Comparison of ENCODE assay signal across 12 mouse cellular contexts in the genomic region with DNA sequence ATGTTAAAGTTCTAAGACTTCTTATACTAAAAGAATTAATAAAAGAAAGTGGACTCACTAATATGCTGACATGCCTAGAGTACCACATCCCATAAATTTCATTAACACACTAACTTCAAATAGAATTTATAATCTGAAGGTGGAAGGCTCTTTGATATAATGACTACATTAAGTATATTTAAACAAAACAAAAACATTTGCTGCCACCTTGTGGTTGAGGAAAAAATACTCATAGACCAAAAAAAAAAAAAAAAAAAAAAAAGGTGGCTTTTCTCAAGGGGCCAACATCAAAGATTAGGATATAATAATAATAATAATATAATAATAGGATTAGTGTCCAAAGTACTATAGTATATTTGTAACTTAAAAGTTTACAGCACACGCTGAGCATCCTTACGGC.
A peak's percentile ranks its signal among the peaks of the same experiment; 100 is the strongest.
DNase-seq lines count a peak whose midpoint lies in the region; ATAC-seq and TF ChIP-seq lines count a peak whose summit lies in the region.
"Had no signal": no experiment of that assay in that cellular context is flagged by ENCODE, and none has a peak within 500 bp of the region (broad histone marks: within the 10 kb centered on the region; RNA-seq: fewer than 3 reads in every experiment).

No protein-coding gene starts in this region.

- no peak overlapping the region for H3K4me3 ChIP-seq in heart, adult 2 months
- H3K4me3 ChIP-seq in midbrain, embryonic 16.5 days (ENCODE audit: low read depth, low read length), result no peak overlapping the region
- no peak overlapping the region for H3K4me3 ChIP-seq in midbrain, embryonic 11.5 days (ENCODE audit: low read depth, low read length)
- H3K4me3 ChIP-seq in stomach, postnatal 0 days (ENCODE audit: low read depth, low read length), result no peak overlapping the region
- H3K4me3 ChIP-seq: embryonic facial prominence, embryonic 13.5 days; liver, embryonic 13.5 days; midbrain, embryonic 12.5 days had no signal

- intact Hi-C loops in heart, adult 2 months (cut with DNase I), result loop anchor here (1.0 kb wide), 1 partner anchor 172 kb away; no protein-coding TSS in a partner anchor
- intact Hi-C loops in heart, postnatal 25 days (cut with DNase I), result no loop called here

- no peak overlapping the region for H3K27ac ChIP-seq in heart, adult 2 months
- no peak overlapping the region for H3K27ac ChIP-seq in midbrain, embryonic 16.5 days (ENCODE audit: low read length)
- H3K27ac ChIP-seq in midbrain, embryonic 11.5 days (ENCODE audit: low read depth, low read length), result no peak overlapping the region
- H3K27ac ChIP-seq in stomach, postnatal 0 days (replicated peaks), result no peak overlapping the region
- H3K27ac ChIP-seq: embryonic facial prominence, embryonic 13.5 days; liver, embryonic 13.5 days; midbrain, embryonic 12.5 days had no signal

- TF ChIP-seq EP300 in heart, adult 2 months (IDR thresholded peaks at IDR 0.05; ENCODE audit: insufficient read depth, low read depth, low read length), result no peak
- TF ChIP-seq EP300 in stomach, postnatal 0 days (optimal IDR thresholded peaks at IDR 0.05), result no peak

- no peaks in the 10 kb centered on the region for H3K79me2 ChIP-seq in heart, adult 2 months (replicated peaks; ENCODE audit: control insufficient read depth, insufficient read depth, low read length)

- H3K4me1 ChIP-seq in heart, adult 2 months (ENCODE audit: control insufficient read depth, insufficient read depth, low read length), result no peaks in the 10 kb centered on the region; the same call in 1 of the 2 replicates
- H3K4me1 ChIP-seq in midbrain, embryonic 16.5 days (ENCODE audit: control insufficient read depth, insufficient read depth, low read length), result no peaks in the 10 kb centered on the region
- no peaks in the 10 kb centered on the region for H3K4me1 ChIP-seq in midbrain, embryonic 11.5 days (ENCODE audit: control insufficient read depth, insufficient read depth, low read length)
- no peaks in the 10 kb centered on the region for H3K4me1 ChIP-seq in stomach, postnatal 0 days (replicated peaks; ENCODE audit: control insufficient read depth, insufficient read depth)
- H3K4me1 ChIP-seq: embryonic facial prominence, embryonic 13.5 days; liver, embryonic 13.5 days; midbrain, embryonic 12.5 days had no signal

- H3K9ac ChIP-seq in heart, adult 2 months (ENCODE audit: low read depth, low read length), result no peak overlapping the region
- H3K9ac ChIP-seq in midbrain, embryonic 16.5 days (ENCODE audit: low read depth, low read length), result no peak overlapping the region
- no peak overlapping the region for H3K9ac ChIP-seq in midbrain, embryonic 11.5 days (ENCODE audit: low read length)
- no peak overlapping the region for H3K9ac ChIP-seq in stomach, postnatal 0 days (ENCODE audit: low read length)
- H3K9ac ChIP-seq: embryonic facial prominence, embryonic 13.5 days; liver, embryonic 13.5 days; midbrain, embryonic 12.5 days had no signal

- no peak for TF ChIP-seq POLR2A in heart, adult 2 months (IDR thresholded peaks at IDR 0.05; ENCODE audit: insufficient read depth, low read depth, low read length)

- peak; percentile 58 for TF ChIP-seq CTCF in heart, adult 2 months (IDR thresholded peaks at IDR 0.05)
- TF ChIP-seq CTCF in stomach, postnatal 0 days (IDR thresholded peaks at IDR 0.05; ENCODE audit: low read depth), result peak; percentile 52

- peak; percentile 42; the same call in 1 of the 2 replicates for ATAC-seq in midbrain, embryonic 16.5 days
- ATAC-seq in midbrain, embryonic 11.5 days (ENCODE audit: low FRiP score), result no peak
- ATAC-seq in stomach, postnatal 0 days (ENCODE audit: low FRiP score, low TSS enrichment), result no peak

- no peak for DNase-seq in heart, adult 2 months
- DNase-seq in heart, postnatal 25 days (ENCODE audit: low spot score), result no peak
- no peak for DNase-seq in midbrain, embryonic 11.5 days (ENCODE audit: low spot score, missing footprints)
- DNase-seq in c-Kit-positive CD71-negative TER-119-negative erythroid progenitor cells, embryonic 14.5 days (ENCODE audit: low read depth), result peak; percentile 41
- DNase-seq in stomach, postnatal 0 days (ENCODE audit: low spot score), result no peak
- DNase-seq in right cerebral cortex, postnatal 14 days, result no peak
- no peak for DNase-seq in right cerebral cortex, adult 18-20 months
- DNase-seq: gastrocnemius, postnatal 14 days; liver, embryonic 13.5 days had no signal

- no peaks in the 10 kb centered on the region for H3K27me3 ChIP-seq in heart, adult 2 months (ENCODE audit: control insufficient read depth, insufficient read depth, low read length)
- H3K27me3 ChIP-seq in midbrain, embryonic 16.5 days (ENCODE audit: control insufficient read depth, insufficient read depth, low read depth, low read length), result no peaks in the 10 kb centered on the region
- no peaks in the 10 kb centered on the region for H3K27me3 ChIP-seq in midbrain, embryonic 11.5 days (ENCODE audit: control insufficient read depth, insufficient read depth, low read length)
- no peaks in the 10 kb centered on the region for H3K27me3 ChIP-seq in stomach, postnatal 0 days (ENCODE audit: control insufficient read depth, insufficient read depth, low read length)
- H3K27me3 ChIP-seq: embryonic facial prominence, embryonic 13.5 days; liver, embryonic 13.5 days; midbrain, embryonic 12.5 days had no signal

- H3K36me3 ChIP-seq in heart, adult 2 months (ENCODE audit: control insufficient read depth, insufficient read depth, low read length), result no peaks in the 10 kb centered on the region
- no peaks in the 10 kb centered on the region for H3K36me3 ChIP-seq in midbrain, embryonic 16.5 days (ENCODE audit: control insufficient read depth, insufficient read depth, low read length)
- no peaks in the 10 kb centered on the region for H3K36me3 ChIP-seq in midbrain, embryonic 11.5 days (ENCODE audit: control insufficient read depth, insufficient read depth, low read length)
- no peaks in the 10 kb centered on the region for H3K36me3 ChIP-seq in stomach, postnatal 0 days (ENCODE audit: control insufficient read depth, insufficient read depth, low read length)
- H3K36me3 ChIP-seq: embryonic facial prominence, embryonic 13.5 days; liver, embryonic 13.5 days; midbrain, embryonic 12.5 days had no signal

- no peaks in the 10 kb centered on the region for H3K9me3 ChIP-seq in midbrain, embryonic 16.5 days (replicated peaks; ENCODE audit: control insufficient read depth, low read length, poor library complexity, severe bottlenecking)
- H3K9me3 ChIP-seq in midbrain, embryonic 11.5 days (ENCODE audit: control insufficient read depth, low read length), result no peaks in the 10 kb centered on the region
- no peaks in the 10 kb centered on the region for H3K9me3 ChIP-seq in stomach, postnatal 0 days (ENCODE audit: control insufficient read depth, low read length)
- H3K9me3 ChIP-seq: embryonic facial prominence, embryonic 13.5 days; liver, embryonic 13.5 days; midbrain, embryonic 12.5 days had no signal

- WGBS in heart, adult 2 months, result 89% methylated on average over 2 of the region's 2 CpGs
- WGBS in midbrain, embryonic 16.5 days, result 89% methylated on average over 2 of the region's 2 CpGs
- 75% methylated on average over 2 of the region's 2 CpGs for WGBS in midbrain, embryonic 11.5 days
- 68% methylated on average over 2 of the region's 2 CpGs for WGBS in stomach, postnatal 0 days

- H3K4me2 ChIP-seq in midbrain, embryonic 16.5 days (ENCODE audit: low read length), result no peak overlapping the region
- H3K4me2 ChIP-seq in midbrain, embryonic 11.5 days, result no peak overlapping the region
- no peak overlapping the region for H3K4me2 ChIP-seq in stomach, postnatal 0 days (replicated peaks; ENCODE audit: low read depth)
- H3K4me2 ChIP-seq: embryonic facial prominence, embryonic 13.5 days; liver, embryonic 13.5 days; midbrain, embryonic 12.5 days had no signal
